Mouse (Mus musculus) liver, embryonic 11.5 days (tissue): ENCODE measurements around the gene Gm29644. TPM values are rescaled to one million over a fixed set of nuclear protein-coding genes. Genes with fewer than 3 reads are reported as not detected.
"Not testable (repeated sequence)": the region's sequence is repeated elsewhere in the genome, so short reads cannot be mapped to it uniquely, and the experiment has no call there.

Source experiments
- ATAC-seq: fragments of 200-750 bp; cut with Nextera tagmentation; replicated peaks from 2 replicates; pipeline ENCODE4 v1.8.0; 2017; ENCODE audit warnings: moderate number of reproducible peaks, mild to moderate bottlenecking, moderate TSS enrichment, moderate library complexity; ENCODE audit not compliant: low FRiP score
- DNase-seq: peaks from one replicate; pipeline ENCODE4 v3.0.0-alpha.2; 2017; ENCODE audit warnings: low spot score
- H3K27ac ChIP-seq: fragments of 300-500 bp; sonication (generic); 2 replicates; pipeline ENCODE4 v1.5.1; 2014; ENCODE audit warnings: mild to moderate bottlenecking, low read depth, low read length, control low read depth
- H3K27me3 ChIP-seq: fragments of 300-500 bp; sonication (generic); replicated peaks from 2 replicates; pipeline ENCODE4 v1.6.1; 2014; ENCODE audit warnings: low read length, mixed read lengths; ENCODE audit not compliant: control insufficient read depth, insufficient read depth
- H3K36me3 ChIP-seq: fragments of 300-500 bp; sonication (generic); 2 replicates; pipeline ENCODE4 v1.6.1; 2014; ENCODE audit warnings: mild to moderate bottlenecking, low read length, moderate library complexity, mixed read lengths; ENCODE audit not compliant: control insufficient read depth, insufficient read depth
- H3K4me1 ChIP-seq: fragments of 300-500 bp; sonication (generic); replicated peaks from 2 replicates; pipeline ENCODE4 v1.6.1; 2014; ENCODE audit warnings: low read length, mixed read lengths; ENCODE audit not compliant: control insufficient read depth, insufficient read depth
- H3K4me2 ChIP-seq: fragments of 300-500 bp; sonication (generic); 2 replicates; pipeline ENCODE4 v1.6.1; 2014; ENCODE audit warnings: mild to moderate bottlenecking, control low read depth, moderate library complexity
- H3K4me3 ChIP-seq: fragments of 300-500 bp; sonication (generic); 2 replicates; pipeline ENCODE4 v1.5.1; 2014; ENCODE audit warnings: low read depth, low read length, control low read depth
- H3K9ac ChIP-seq: fragments of 300-500 bp; sonication (generic); 2 replicates; pipeline ENCODE4 v1.6.1; 2014; ENCODE audit warnings: low read depth, low read length, control low read depth
- H3K9me3 ChIP-seq: fragments of 300-500 bp; sonication (generic); 2 replicates; pipeline ENCODE4 v1.6.1; 2016; ENCODE audit warnings: low read length, inconsistent platforms, mixed read lengths; ENCODE audit not compliant: control insufficient read depth
- WGBS: fragments of 180-500 bp; shearing (Covaris S2); extraction: QIAGEN DNeasy Blood & Tissue Kit; methylation state at CpG from one replicate; pipeline ENCODE4 v1.1.7; 2014; 5-methylcytosine and 5-hydroxymethylcytosine counted together
- polyA plus RNA-seq: library from polyadenylated mRNA; unstranded; fragments of >200 nt; fragmentation: Nextera tagmentation; extraction: Ambion mirVana; gene quantifications from 2 replicates; pipeline ENCODE4 v1.2.1, GENCODE M21; 2014

Gene Gm29644
- polyA plus RNA-seq: not detected in 2 replicates

GRCm38 (mm10) chrY:70303187-70303586 is at the start of gene Gm29644, which contains the start of gene Gm29423:
Gm29644 (minus strand) TSS chrY:70303343.
Gm29423 (minus strand) TSS chrY:70303287.
- WGBS: no CpG with 5 or more reads among the region's 2 CpGs
- H3K4me1 ChIP-seq, H3K9me3 ChIP-seq, DNase-seq, H3K4me2 ChIP-seq, H3K27ac ChIP-seq, H3K27me3 ChIP-seq, H3K9ac ChIP-seq, H3K4me3 ChIP-seq, ATAC-seq, H3K36me3 ChIP-seq: not testable (repeated sequence)

- H3K27ac ChIP-seq, H3K9me3 ChIP-seq, H3K9ac ChIP-seq, H3K27me3 ChIP-seq, H3K4me3 ChIP-seq, DNase-seq, H3K36me3 ChIP-seq, H3K4me2 ChIP-seq, H3K4me1 ChIP-seq, ATAC-seq: not testable (repeated sequence)
- WGBS: no CpG with 5 or more reads among the region's 4 CpGs
Measured at GRCm38 (mm10) chrY:70273542-70273941, 29.6 kb downstream of the Gm29644 start, which contains the start of gene Gm21118. Gm21118 (minus strand) TSS chrY:70273642.

Other genes with a start within 250 kb of the Gm29644 start
- gene Gm21118, start 29.7 kb downstream of the Gm29644 start, polyA plus RNA-seq: not detected in 2 replicates
- gene Gm29423, start 56 bp downstream of the Gm29644 start, polyA plus RNA-seq: not detected in 2 replicates
- not detected in 2 replicates for gene Gm20888, start 138.5 kb upstream of the Gm29644 start, polyA plus RNA-seq